In the genomic region with DNA sequence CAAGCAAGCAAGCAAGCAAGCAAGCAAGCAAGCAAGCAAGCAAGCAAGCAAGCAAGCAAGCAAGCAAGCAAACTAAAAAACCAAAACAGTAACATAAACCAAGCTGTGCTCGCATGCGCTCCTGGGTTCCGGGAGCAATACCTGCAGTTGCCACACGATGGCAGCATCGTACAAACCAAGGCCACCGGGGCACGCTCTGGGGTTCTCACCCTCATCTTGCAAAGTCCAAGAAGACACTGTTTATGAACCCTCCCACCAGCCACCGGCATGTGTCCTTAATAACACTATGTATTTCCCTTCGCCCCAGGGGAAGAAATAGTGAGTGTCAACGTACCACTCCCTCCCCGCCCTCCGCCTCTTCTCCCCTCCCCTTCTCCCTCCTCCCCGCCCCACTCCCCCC, we compare ENCODE assay signal across 8 mouse cellular contexts.
DNase-seq lines count a peak whose midpoint lies in the region; ATAC-seq and TF ChIP-seq lines count a peak whose summit lies in the region.

No protein-coding gene starts in this region.

- H3K4me2 ChIP-seq in forebrain, embryonic 12.5 days, result peak overlapping the region; percentile 56
- H3K4me2 ChIP-seq in lung, embryonic 16.5 days (ENCODE audit: low read depth, low read length), result peak overlapping the region; percentile 48

- H3K27me3 ChIP-seq in E14TG2a.4 (ENCODE audit: insufficient read depth, low read length), result peaks cover 49% of the 10 kb centered on the region
- H3K27me3 ChIP-seq in forebrain, embryonic 12.5 days, result peaks cover 39% of the 10 kb centered on the region
- H3K27me3 ChIP-seq in lung, embryonic 16.5 days (ENCODE audit: control insufficient read depth, insufficient read depth, low read depth, low read length), result peaks cover 11% of the 10 kb centered on the region; the same call in 1 of the 2 replicates

- H3K4me3 ChIP-seq in E14TG2a.4 (replicated peaks; ENCODE audit: low read length), result no peak overlapping the region
- peak overlapping the region; percentile 30 for H3K4me3 ChIP-seq in forebrain, embryonic 12.5 days (replicated peaks)
- peak overlapping the region; percentile 36 for H3K4me3 ChIP-seq in lung, embryonic 16.5 days (ENCODE audit: low read length)

- peaks cover 10% of the 10 kb centered on the region; the same call in 1 of the 2 replicates for H3K4me1 ChIP-seq in E14TG2a.4 (replicated peaks; ENCODE audit: low read depth, low read length)
- peaks cover 7% of the 10 kb centered on the region for H3K4me1 ChIP-seq in forebrain, embryonic 12.5 days
- H3K4me1 ChIP-seq in lung, embryonic 16.5 days (replicated peaks; ENCODE audit: control insufficient read depth, insufficient read depth, low read length), result no peaks in the 10 kb centered on the region; the same call in 1 of the 2 replicates

- WGBS in forebrain, embryonic 12.5 days, result 3% methylated on average over 12 of the region's 13 CpGs
- 5% methylated on average over 12 of the region's 13 CpGs for WGBS in lung, embryonic 16.5 days

- peak; percentile 13 for DNase-seq in c-Kit-negative CD71-positive TER-119-positive erythroid progenitor cells, embryonic 14.5 days (ENCODE audit: low read depth, low spot score)
- peak; percentile 85 for DNase-seq in heart, postnatal 4 days
- DNase-seq in layer of hippocampus, adult 9-10 months (ENCODE audit: low spot score), result peak; percentile 40
- peak; percentile 35 for DNase-seq in ovary, adult 18-20 months (ENCODE audit: low spot score)
- peak; percentile 42 to 48 for DNase-seq in thymus, adult 18-20 months

- TF ChIP-seq CTCF in E14TG2a.4 (conservative IDR thresholded peaks at IDR 0.05; ENCODE audit: low read length), result peak; percentile 95

- H3K9ac ChIP-seq in forebrain, embryonic 12.5 days, result no peak overlapping the region
- H3K9ac ChIP-seq in lung, embryonic 16.5 days (ENCODE audit: low read length), result no peak overlapping the region

- peak; percentile 59; the same call in 1 of the 2 replicates for ATAC-seq in forebrain, embryonic 12.5 days (ENCODE audit: low FRiP score)
- peak; percentile 56 for ATAC-seq in lung, embryonic 16.5 days (ENCODE audit: low read depth)

- peaks cover 17% of the 10 kb centered on the region for H3K9me3 ChIP-seq in E14TG2a.4 (ENCODE audit: low read length)
- H3K9me3 ChIP-seq in forebrain, embryonic 12.5 days, result no peaks in the 10 kb centered on the region
- no peaks in the 10 kb centered on the region for H3K9me3 ChIP-seq in lung, embryonic 16.5 days (ENCODE audit: control insufficient read depth, low read length)

- no peak overlapping the region for H3K27ac ChIP-seq in forebrain, embryonic 12.5 days
- no peak overlapping the region for H3K27ac ChIP-seq in lung, embryonic 16.5 days (ENCODE audit: low read length)

- H3K36me3 ChIP-seq in E14TG2a.4 (ENCODE audit: insufficient read depth, low read length), result no peaks in the 10 kb centered on the region
- H3K36me3 ChIP-seq in forebrain, embryonic 12.5 days (replicated peaks), result no peaks in the 10 kb centered on the region
- H3K36me3 ChIP-seq in lung, embryonic 16.5 days (ENCODE audit: control insufficient read depth, insufficient read depth, low read length), result no peaks in the 10 kb centered on the region

Comparison
In these comparisons a context has a peak if more than half of its experiments do, and no peak if none do; other contexts are left out.
1. DNase-seq: peak in every context shown above with its lines; median percentile 85 in heart, postnatal 4 days; 45 in thymus, adult 18-20 months; 40 in layer of hippocampus, adult 9-10 months; 35 in ovary, adult 18-20 months; 13 in c-Kit-negative CD71-positive TER-119-positive erythroid progenitor cells, embryonic 14.5 days.